Mouse (Mus musculus): Measurements from ENCODE around the gene Fam207a.
A peak's percentile ranks its signal among the peaks of the same experiment; 100 is the strongest.

Fam207a gene

DNA sequence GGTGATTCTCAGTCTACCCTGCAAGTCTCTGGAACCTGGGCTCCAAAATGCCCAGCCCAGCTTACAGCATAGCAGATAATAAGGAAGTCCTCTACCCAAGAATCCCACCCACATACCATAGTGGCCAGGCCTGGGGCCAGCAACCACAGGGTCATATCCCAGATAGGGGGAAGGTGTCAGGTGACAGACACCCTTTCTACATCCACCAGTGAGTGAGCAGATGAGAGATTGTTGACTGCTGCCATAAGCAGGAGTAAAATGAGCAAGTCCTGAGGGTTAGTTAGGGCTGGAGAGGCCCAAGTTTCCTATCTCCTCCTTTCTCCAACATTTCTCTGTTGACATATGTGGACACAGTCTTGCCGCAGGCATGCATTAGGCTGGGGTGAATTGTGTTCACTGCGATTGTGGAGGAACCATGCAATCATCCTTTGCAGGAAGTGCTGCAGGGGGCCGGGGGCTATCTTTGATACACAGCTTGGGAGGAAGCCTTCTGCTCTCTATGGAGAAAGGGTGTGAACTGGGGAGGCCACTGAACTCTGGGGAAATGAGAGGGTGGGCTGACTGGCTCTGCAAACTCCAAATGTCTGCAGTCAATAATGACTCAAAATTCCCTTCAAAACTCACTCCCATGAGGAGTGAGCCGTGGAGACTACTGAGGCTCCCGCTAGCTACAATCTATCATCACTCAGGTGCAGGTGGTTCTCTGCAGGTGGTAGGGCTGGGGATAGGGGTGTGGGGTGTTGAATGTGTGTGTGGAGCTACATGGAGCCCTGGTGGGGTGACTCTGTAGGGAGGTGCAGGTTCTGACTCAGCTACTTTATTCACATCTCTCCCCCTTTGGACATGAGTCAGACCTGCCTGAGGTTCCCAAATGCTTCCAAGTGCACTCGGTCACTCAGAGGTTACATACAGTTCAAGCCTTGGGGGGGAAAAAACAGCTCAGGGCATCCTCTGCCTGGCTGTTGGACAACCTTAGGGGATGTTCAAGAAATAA lies 15.7 kb upstream of the Fam207a start:
- DNase-seq: no peak

DNA sequence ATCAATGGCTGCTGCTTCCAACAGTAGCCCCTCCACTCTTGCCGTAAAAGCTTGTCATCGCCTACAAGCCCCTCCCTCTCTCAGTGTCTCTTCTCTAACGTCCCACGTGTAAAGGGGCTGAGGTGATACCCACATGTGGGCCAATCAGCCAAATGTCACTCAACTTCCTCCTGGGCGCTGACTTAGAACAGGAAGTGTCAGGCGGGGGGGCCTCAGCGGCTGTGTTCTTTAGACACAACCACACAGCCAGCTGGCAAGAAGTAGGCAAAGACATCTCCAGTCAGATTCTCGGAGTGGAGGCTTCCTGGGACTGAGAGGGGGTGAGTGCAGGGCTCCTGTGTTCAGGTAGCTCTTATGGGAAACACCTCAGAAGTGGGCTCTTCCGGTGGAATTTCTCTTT lies 14.6 kb upstream of the Fam207a start, which contains the start of gene Itgb2:
Itgb2 (plus strand) TSS at position 113 of the 400 bp plus-strand sequence.
- DNase-seq: peak; percentile 53

DNA sequence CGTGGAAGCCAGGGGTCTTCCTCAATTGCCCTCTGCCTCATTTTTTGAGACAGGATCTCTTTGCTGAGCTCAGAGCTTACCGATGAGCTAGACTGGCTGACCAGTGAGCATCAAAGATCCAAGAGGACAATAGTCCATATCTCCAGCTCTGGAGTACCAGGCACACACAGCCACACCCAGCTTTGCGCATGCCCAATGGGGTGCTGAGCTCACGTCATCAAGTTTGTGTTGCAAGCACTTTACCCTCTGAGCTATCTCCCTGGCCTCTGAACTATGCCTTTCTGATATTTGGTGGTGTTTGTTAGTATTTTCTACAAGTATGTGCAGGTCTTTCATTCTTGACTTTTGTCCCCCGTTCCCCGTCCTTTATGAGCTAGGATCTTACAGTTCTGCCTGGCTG lies 13.0 kb upstream of the Fam207a start:
- no peak for DNase-seq

DNA sequence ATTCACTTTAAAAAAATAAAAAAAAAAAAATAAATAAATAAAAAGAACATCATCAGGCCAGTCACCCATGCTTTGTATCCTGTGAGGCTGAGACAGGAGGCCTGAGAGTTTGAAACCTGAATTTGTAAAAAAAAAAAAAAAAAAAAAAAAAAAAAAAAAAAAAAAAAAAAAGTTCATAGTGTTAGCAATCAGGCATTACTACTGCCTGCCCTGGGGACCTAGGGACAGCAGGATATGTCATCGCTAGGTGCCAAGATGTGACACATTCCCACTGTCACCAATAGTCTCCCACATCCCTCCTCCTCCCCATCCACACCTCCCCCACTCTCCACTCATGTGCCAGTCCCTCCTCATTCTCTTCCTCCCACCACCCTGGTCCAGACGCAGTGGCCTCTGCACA lies 10.9 kb upstream of the Fam207a start:
- no peak for DNase-seq

DNA sequence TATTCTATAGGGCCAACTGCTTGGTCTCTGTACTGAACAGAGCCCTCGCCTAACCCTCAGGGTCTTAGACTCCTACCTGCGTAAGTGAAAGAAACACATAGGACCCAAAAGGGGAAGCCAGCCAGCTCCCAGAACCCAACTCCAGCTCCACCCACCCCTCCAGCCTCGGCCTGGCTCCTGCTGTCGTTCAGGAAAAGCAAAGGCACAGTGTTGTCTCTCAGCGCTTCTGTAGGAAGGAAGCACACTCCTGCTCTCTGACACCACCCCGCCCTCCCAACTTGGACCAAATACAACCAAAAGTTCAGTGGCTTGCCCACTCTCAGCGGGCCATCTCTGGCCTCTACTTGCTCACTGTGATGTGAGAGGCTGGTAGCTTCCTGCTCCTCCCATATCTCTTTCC lies 7.7 kb upstream of the Fam207a start:
- DNase-seq: no peak

DNA sequence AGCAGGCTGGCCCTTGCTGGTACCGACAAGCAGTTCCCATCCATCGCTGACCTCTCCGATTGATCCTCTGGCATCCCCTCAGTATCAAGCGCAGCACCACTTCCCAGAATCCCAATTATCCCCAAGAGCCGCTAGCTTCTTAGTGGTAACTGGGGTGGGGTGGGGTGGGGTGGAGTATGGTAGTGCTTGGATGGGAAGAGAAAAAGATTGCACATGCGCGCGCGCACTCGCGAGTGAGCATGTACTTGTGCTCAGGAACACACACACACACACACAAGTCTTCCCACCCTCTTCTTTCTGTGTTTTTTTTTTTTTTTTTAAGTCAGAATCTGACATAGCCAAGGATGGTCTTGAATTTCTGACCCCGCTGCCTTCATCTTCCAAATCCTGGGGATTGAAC lies 7.2 kb upstream of the Fam207a start:
- DNase-seq: no peak

DNA sequence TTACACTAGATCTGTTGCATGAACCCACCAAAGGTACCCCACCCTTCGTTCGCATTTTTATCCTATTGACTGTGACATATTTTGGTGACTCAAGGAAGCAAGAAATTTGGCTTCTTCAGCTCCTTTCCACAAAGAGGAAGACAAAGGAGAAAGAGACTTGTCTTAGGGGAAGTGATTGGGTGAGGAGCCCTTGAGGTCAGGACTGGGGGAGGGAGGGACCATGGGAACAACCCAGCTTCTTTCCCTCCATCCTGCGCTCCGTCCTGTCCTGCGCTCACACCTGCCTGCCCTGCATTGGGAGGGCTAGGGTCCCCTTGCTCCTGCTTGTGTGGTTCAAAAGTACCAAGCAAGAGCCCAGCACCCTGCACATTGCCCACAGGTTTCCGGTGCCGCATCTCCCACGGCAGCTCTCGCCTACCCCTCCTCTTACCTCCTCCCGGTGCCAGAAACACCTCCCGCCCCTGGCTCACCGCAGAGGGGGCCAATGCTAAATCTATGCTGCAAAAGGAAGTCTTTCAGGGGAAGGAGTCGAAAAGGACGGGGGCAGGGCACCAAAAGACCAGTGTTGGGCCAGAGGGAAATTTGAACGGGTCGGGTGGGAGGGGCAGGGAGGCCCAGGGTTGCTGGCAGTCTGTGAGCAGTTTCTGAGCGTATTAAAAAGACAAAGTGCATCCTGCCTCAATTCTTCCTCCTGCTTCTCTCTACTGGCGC lies 6.6 kb upstream of the Fam207a start:
- DNase-seq: no peak

DNA sequence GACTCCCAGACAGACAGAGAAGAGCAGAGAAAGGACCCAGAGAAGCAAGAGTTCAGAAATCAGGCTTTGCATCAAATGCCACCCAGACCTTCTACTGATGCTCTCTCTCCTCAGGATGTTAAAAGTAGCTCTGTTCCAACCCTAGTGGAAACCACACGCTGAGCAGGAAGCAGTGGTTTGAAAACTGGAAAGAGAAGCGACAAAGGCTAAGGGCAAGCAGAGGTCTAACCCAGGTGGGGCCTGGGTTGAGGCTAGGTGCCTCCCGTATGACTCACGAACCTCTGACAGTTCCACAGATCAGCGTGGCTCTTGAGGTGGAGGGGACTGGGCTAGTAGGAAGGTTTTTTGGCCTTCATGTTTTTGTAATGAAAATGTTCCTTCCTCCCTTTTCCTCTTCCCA lies 4.9 kb upstream of the Fam207a start:
- DNase-seq: no peak

DNA sequence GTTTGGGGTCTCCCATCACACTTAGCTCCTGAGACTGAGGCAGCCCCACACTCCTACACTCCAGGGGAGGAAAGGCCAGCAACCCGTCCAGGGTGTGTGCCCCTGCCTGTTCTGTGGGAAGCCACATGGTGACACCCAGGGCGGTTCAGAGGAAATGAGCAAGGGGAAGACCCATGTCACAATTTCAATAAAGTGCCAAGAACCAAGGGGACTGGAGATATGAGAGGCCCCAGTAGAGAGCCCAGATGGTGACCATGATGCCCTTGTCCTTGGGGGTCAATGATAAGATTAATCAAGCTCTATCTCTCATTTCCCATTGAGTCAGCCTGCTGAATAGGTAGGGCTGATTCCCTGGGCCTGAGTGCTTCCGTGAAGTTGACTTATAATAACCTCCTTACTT lies 3.6 kb upstream of the Fam207a start:
- no peak for DNase-seq

DNA sequence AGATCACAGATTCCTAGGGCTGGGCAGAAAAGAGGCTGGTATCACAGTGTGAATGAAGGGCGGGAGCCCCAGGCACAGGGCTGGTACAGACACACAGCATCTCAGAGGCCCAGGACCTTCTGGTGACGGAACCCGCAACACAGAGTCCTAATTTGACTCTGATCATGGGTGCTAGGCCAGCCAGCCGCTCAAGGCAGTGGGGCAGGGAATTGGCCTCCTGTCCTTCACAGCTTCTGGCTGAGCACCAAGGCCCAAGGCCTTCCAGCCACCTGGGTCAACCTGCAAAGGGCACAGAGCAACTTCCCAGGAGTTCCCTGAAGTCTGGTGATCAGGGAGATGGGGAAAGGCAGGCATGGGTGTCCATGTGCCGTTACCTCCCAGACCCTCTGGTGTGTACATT lies 2.2 kb upstream of the Fam207a start:
- no peak for DNase-seq

DNA sequence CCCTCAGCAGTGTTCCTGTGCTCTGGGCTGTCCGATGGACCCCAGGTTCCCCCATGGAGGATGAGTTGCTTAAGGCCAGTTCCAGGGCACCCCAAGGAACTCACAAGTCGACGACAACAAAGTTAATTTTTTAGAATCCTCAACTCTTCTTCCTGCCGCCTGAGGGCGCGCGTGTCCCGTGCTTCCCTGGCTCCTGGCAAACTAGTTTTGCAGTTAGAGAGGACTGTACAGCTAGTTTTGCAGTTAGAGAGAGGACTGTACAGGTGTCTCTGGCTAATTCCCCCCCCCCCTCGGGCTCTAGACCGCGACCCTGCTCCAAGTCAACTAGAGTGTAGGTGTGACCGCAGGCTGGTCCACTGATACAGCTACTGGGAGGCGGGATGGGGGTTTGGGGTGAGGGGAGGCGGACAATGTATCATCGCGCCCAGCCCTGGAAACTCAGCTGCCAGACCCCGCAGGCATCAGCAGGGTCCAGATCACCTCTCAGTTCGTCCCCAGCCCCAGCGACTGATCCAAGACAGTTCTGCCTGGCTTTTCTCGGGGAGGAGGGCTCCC lies 1.6 kb upstream of the Fam207a start:
- peak; percentile 76 for DNase-seq

DNA sequence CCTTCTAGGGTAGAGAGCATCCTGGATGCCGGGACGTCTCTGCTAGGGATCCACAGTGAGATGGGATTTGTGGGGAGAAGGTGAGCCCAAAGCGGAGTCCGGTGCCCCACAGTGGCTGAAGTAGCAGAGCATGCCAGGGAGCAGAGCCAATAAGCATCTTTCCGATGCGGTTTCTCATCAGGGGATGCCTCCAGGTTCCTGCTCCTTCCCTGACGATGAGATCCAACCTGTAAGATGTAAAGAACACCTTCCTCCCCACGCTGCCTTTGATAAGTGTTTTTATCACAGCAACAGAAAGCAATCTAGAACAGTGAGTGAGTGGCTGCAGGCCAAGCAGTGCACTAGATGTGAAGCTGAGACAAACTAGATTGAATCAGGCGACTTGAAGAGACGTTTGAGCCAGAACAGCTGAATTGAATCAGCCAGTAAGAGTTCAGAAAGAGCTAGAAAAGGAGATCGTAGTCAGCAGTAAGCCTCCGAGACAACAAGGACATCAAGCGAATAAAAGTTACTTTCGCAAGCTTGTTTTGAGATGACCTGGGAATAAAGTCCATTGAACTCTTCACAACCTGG lies 880 bp upstream of the Fam207a start:
- DNase-seq: no peak

DNA sequence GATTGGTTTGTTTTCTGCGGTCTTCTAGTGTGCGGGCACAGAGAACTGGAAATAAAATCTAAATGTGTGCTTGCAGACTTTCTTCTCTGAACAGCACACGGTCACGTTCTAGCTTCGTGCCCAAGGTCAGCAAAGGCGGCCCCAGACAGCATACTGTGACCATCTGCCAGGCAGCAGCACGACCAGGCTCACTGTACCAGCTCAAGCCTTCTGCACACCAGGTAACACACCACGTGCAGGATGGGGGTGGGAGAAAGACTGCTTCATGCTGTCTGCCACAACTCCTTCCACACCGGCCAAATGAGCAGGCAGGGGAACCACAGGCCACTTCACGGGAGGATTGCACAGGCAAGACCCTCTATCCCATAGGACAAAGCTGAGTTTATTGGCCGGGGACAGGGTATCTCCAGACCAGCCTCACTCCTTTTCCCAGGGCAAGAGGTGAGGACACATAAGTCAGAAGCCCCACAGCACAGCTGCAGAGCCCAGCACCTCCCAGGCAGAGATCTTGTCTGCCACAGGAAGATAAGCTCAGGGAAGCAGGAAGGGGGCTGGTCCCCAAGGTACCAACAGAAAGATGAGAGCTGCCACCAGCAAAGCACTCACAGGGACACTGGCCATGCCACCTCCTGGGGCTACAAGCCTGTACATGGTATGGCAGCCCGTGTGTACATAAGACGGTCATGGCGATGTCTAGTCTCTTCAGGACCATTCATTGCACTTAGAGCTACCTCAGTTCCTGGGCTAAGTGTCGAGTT lies 5.2 kb downstream of the Fam207a start:
- no peak for DNase-seq

DNA sequence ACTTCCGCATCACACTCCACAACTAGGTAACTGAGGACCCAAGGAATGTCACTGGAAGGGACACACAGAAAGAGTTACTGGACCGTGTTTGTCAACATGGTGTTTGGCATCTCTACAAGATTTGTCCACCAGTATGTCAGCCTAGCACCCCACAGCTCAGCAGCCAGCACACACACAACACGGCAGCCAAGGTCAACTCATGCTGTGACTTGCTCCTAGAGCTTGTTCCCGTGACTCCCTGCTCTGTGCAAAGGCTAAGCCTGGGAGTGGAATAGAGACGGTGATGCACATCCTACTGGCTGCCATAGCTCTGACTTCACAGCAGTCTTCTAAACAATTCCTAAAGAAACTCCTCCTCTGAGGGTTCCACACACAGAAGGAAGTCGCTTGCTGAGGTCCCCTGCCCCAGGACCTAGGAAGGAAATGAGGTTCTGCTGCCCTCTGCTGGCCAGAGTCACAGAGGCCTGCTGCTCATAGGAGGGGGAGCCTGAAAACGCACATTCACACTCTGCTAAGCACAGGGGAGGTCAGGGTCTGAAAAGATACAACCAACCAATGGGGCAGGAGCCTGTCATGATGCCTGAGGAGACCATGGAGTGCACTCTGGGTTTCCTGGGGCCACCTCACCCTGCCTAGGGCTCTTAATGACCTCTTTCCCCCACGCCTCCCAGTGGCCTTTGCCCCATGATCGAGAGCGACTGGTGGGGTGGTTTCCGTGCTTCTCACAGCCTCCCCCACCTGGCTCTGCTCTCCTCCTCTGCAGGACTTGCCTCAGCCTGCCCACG lies 6.0 kb downstream of the Fam207a start:
- DNase-seq: peak; percentile 94

DNA sequence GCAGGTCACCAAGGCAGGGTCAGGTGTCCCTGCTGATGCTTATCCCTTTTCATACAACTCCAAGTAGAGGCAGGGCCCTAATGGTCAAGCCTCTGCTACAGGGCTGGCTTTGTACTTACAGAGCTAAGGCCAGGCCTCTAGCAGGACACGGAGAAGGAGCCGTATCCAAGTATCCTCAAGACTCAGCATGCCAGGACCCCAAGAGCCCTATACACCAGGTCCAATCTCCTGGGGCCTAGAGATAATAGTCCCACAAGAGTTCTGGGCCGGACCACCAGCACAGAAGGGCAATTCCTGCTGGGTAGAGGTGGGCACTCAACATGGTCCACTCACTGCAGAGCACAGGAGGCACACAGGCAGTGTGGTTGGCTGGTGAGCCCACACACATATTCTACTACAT lies 6.8 kb downstream of the Fam207a start:
- no peak for DNase-seq

DNA sequence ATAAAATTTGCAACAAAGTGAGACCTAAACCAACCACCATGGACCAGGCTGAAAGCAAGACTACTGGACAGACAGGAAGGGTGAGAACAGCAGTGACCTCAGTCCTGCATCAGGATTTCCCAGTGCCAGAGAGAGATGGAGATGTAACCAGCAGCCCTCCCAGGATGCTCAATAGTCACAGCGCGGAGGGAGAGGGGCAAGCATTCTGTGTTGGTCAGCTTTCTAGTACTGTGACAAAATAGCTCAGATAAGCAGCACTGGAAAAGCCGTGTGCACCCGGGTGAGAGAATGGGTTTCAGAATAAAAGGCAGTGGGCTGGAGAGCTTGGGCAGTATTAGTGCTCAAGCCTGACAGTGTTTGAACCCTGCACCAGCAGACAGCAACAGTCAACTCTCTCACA lies 7.8 kb downstream of the Fam207a start:
- DNase-seq: no peak

DNA sequence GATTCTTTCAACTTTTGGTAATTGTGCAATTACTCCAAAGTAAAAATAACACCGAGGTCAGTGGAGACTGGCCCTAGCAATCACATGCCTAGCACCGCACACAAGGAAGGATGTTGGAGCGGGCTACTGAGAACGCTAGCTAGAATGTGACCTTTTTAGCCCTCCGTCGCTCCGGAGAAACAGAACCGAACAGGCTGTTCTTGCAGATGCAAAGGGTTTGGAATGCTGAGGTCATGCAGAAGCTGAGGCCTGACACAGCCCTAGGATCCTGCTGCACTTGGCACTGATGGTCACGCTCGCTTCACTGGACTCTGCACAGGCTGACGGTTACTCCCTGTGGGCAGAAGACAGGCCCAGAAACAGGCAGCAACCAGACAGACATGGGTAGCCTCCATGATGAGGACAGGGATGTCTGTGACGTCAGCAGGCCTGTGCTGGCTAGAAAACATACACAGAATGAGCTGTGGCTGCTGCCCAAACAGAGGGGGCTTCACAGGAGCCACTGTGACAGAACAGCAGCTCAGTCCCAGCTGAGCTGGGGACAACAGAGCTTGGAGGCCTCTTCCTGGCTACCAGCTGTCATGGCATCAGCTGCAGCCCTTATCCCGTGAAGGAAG lies 8.5 kb downstream of the Fam207a start:
- DNase-seq: peak; percentile 57

DNA sequence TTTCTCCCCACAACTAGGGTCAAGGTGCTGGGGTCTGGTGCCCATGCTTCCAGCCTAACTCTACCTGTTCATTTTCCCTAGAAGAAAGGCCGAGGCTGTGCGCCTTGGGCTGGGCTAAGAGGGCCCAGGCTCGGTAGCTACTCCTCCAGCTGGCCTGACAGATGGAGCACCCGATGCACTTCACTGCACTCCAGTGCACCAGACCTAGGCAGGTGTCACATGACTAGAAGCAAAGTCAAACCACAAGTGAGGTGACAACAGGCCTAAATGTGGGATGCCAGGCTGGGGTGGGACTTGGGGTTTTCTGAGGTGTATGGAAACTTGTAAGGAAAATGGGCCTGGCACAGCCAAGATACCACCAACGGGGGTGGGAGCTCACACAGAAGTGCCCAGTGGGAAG lies 9.1 kb downstream of the Fam207a start:
- no peak for DNase-seq

DNA sequence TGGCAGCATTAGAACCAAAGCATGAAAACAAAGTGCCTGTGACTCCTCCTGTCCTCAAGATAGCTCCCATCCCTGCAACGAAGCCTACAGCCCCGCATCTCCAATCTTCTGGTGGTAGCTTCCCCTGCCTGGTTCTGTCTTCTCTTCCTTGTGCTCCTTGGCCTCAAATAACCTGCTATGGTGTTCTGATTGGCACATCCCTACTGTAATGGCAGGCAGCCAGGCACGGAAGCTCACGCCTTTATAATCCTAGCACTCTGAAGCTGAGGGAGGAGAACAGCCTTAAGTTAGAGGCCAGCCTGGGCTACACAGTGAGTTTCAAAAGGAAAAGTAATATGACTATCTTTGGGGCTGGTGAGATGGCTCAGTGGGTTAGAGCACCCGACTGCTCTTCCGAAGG lies 11.4 kb downstream of the Fam207a start:
- DNase-seq: peak; percentile 40

DNA sequence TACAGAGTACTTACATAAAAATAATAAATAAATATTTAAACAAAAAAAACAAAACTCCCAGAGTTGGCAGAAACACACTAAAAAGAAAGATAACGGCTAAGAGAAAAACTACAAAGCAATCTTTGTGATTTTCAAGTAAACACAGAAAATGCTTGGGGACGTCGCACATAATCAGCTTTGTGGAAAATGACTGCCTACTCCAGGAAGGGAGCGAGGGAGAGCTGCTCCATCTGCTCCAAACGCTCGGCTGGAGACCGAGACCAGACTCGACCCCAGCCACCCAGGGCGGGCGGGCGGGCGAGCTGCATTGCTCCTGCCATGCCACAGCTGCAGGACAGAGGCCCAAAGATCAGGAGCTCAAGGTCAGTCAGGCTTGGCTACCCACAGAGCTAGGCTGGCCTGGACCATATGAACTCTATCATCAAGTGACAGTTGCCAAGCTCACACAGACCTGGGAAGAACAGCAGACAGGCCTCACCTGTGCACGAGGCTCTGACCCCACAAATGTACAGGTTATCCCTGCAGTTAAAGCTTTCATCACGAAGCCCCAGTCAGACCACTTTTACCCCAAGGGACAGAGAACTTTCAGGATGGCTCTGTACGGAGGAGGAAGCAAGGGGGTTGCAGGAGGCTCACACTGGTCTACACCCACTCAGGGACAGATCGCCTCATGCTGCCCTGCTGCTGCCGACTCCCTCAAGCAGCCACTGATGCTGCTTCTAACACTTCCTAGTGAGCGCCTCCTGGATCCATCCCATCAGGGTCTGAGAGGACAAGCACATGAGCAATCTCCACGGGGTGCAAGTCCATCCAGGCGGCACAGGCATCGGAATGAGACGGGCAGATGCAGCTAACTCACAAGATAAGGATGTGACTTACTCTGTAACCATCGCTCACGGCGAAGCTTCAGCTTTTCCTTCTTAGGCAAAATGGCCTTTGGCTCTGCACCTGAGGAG lies 12.3 kb downstream of the Fam207a start:
- DNase-seq: no peak
